Mouse (Mus musculus): ENCODE results near the gene Mtcp1. TPM values are rescaled to one million over a fixed set of nuclear protein-coding genes. Genes with fewer than 3 reads are reported as not detected.

Mtcp1 gene
- polyA plus RNA-seq, 1 experiment from 2014 or later: 8.9 TPM

DNA sequence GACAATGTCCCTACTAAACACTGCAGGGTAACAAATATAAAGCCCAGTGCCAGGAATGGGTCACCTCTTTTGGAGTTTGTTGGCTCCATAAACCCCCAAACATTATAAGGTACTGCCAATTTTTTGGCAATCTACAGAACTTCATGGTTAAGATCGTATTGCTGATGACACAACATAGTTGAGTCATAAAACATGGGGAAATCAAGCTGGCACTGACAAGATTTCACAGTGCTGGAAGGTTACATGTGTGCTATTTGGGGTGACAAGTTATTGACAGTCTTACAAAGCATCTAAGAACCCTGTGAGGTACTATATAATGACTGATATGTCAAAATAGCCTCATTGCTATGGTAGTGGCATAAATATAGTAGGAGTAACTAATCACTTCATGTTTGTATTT is 35.2 kb downstream of the Mtcp1 start:
- no peak overlapping the region for H3K4me3 ChIP-seq (replicated peaks; ENCODE audit: low read depth, low read length)
- H3K9ac ChIP-seq (replicated peaks; ENCODE audit: low read length): no peak overlapping the region
- H3K27me3 ChIP-seq (ENCODE audit: control insufficient read depth, insufficient read depth, low read length): no peaks in the 10 kb centered on the region
- 79% methylated on average over 1 of the region's 1 CpGs for WGBS
- no peaks in the 10 kb centered on the region for H3K9me3 ChIP-seq (ENCODE audit: control insufficient read depth, low read length)
- H3K36me3 ChIP-seq (ENCODE audit: control insufficient read depth, insufficient read depth, low read length): no peaks in the 10 kb centered on the region
- no peaks in the 10 kb centered on the region for H3K4me1 ChIP-seq (ENCODE audit: control insufficient read depth, insufficient read depth, low read length)
- DNase-seq (no peak), ATAC-seq (ENCODE audit: low FRiP score, low TSS enrichment) (no peak)
- no peak overlapping the region for H3K27ac ChIP-seq (replicated peaks; ENCODE audit: low read depth, low read length)
- no peak overlapping the region for H3K4me2 ChIP-seq (ENCODE audit: low read length)

DNA sequence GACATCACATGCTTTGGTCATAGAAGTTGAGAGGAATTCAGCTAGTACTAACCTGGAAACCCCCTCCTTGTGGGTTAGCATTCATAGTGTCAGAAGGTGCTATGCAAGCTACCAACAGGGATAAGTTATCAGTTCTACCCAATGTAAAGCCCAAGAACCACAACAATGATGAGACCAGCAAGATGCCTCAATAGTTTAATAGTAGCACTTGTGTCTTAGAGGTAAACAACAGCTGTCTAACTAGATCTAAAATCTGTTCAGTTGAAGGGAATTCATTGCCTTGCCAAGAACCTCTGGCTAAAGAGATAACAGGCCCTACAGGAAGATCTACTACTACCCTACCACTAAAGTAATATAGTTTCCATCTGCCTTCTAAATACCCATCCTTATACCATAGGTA is 39.6 kb downstream of the Mtcp1 start:
- Histone ChIP-seq H3K4me2 (ENCODE audit: low read length) (no peak overlapping the region), H3K9ac (replicated peaks; ENCODE audit: low read length) (no peak overlapping the region), H3K27me3 (ENCODE audit: control insufficient read depth, insufficient read depth, low read length) (no peaks in the 10 kb centered on the region), H3K9me3 (ENCODE audit: control insufficient read depth, low read length) (no peaks in the 10 kb centered on the region), H3K4me3 (replicated peaks; ENCODE audit: low read depth, low read length) (no peak overlapping the region), H3K27ac (replicated peaks; ENCODE audit: low read depth, low read length) (no peak overlapping the region), H3K36me3 (ENCODE audit: control insufficient read depth, insufficient read depth, low read length) (no peaks in the 10 kb centered on the region), H3K4me1 (ENCODE audit: control insufficient read depth, insufficient read depth, low read length) (no peaks in the 10 kb centered on the region)
- ATAC-seq (ENCODE audit: low FRiP score, low TSS enrichment): no peak
- no peak for DNase-seq

DNA sequence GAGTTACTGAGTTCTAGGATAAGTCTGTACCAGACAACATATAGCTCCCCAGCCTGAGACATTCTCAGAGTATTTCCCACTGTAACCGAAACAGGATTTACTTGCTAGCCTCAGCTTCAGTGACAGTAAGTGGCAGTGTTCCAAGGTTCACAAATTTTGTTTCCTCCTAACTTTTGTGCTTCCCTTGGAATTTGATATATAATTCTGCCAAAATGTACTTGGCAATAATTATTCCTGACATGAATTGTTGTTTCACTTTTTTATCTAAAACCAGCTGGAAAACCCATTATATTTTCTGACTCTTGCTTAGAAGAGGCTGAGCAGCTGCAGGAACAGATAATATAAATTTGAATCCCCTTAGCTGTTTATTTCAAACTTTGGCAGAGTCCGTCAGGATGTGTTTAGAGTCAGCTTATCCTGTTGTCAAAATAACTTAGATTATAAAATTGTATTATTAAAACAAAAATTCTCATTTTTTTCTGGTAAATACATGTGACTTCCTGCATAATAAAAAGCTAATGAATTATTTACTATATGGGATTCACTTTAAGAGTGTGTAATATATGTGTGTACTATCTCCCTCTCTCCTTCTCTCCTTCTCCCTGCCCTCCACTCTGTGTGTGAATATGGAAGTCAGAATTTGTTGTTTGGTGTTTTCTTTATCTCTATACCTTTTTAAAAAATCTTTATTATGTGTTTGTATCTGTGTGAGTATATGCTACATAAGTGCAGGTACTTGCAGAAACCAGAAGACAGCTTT is 43.5 kb downstream of the Mtcp1 start:
- no peaks in the 10 kb centered on the region for H3K9me3 ChIP-seq (ENCODE audit: control insufficient read depth, low read length)
- no peak overlapping the region for H3K4me3 ChIP-seq (replicated peaks; ENCODE audit: low read depth, low read length)

DNA sequence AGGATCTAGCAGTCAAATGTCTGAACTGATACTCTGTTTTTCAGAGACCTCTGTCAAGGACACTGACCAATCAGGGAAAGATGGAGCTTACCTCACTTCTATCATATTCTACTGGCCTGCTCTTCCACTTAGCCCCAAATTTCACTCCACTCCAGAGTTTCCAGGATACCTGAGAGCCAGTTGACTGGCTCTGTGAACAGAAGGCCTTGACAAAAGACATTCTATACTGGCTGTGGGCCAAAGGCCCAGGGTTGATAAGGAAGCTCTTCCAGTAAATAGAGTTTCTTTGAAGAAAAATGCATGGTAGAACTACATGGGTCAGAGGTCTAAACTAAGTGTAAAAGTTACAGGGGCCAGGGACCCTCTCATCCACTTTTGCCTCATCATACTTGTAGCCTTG is 46.2 kb downstream of the Mtcp1 start:
- ATAC-seq (ENCODE audit: low FRiP score, low TSS enrichment) (no peak), DNase-seq (no peak)
- Histone ChIP-seq H3K9ac (replicated peaks; ENCODE audit: low read length) (no peak overlapping the region), H3K9me3 (ENCODE audit: control insufficient read depth, low read length) (no peaks in the 10 kb centered on the region), H3K27me3 (ENCODE audit: control insufficient read depth, insufficient read depth, low read length) (no peaks in the 10 kb centered on the region), H3K36me3 (ENCODE audit: control insufficient read depth, insufficient read depth, low read length) (no peaks in the 10 kb centered on the region), H3K4me3 (replicated peaks; ENCODE audit: low read depth, low read length) (no peak overlapping the region), H3K27ac (replicated peaks; ENCODE audit: low read depth, low read length) (no peak overlapping the region), H3K4me1 (ENCODE audit: control insufficient read depth, insufficient read depth, low read length) (no peaks in the 10 kb centered on the region), H3K4me2 (ENCODE audit: low read length) (no peak overlapping the region)

More for the DNA sequence above, 43.5 kb downstream of the Mtcp1 start:
- DNase-seq: no peak
- ATAC-seq (ENCODE audit: low FRiP score, low TSS enrichment): no peak
- no peaks in the 10 kb centered on the region for H3K27me3 ChIP-seq (ENCODE audit: control insufficient read depth, insufficient read depth, low read length)
- 83% methylated on average over 2 of the region's 2 CpGs for WGBS
- no peaks in the 10 kb centered on the region for H3K36me3 ChIP-seq (ENCODE audit: control insufficient read depth, insufficient read depth, low read length)
- no peak overlapping the region for H3K4me2 ChIP-seq (ENCODE audit: low read length)
- H3K27ac ChIP-seq (replicated peaks; ENCODE audit: low read depth, low read length): no peak overlapping the region
- no peak overlapping the region for H3K9ac ChIP-seq (replicated peaks; ENCODE audit: low read length)
- H3K4me1 ChIP-seq (ENCODE audit: control insufficient read depth, insufficient read depth, low read length): no peaks in the 10 kb centered on the region

Other genes with a start within 250 kb of the Mtcp1 start
- 35.5 and 44.5 TPM in 2 replicates for gene Fundc2, start 34.2 kb downstream of the Mtcp1 start, polyA plus RNA-seq (2014; fragmentation: Nextera tagmentation; extraction: Ambion mirVana)
- 1.8 and 2.6 TPM in 2 replicates for gene F8, start 34.0 kb downstream of the Mtcp1 start, polyA plus RNA-seq (2014; fragmentation: Nextera tagmentation; extraction: Ambion mirVana)
- 21.4 and 26.4 TPM in 2 replicates for gene Cmc4, start within 50 bp of the Mtcp1 start, polyA plus RNA-seq (2014; fragmentation: Nextera tagmentation; extraction: Ambion mirVana)
- 46.5 and 48.2 TPM in 2 replicates for gene Brcc3, start within 50 bp of the Mtcp1 start, polyA plus RNA-seq (2014; fragmentation: Nextera tagmentation; extraction: Ambion mirVana)
- 346 and 350 TPM in 2 replicates for gene Vbp1, start 97.7 kb upstream of the Mtcp1 start, polyA plus RNA-seq (2014; fragmentation: Nextera tagmentation; extraction: Ambion mirVana)
- 21.2 and 28.2 TPM in 2 replicates for gene Rab39b, start 161.6 kb upstream of the Mtcp1 start, polyA plus RNA-seq (2014; fragmentation: Nextera tagmentation; extraction: Ambion mirVana)

Measured in midbrain, embryonic 14.5 days (tissue).